Comparison of ENCODE assay signal across 8 mouse cellular contexts in the genomic region with DNA sequence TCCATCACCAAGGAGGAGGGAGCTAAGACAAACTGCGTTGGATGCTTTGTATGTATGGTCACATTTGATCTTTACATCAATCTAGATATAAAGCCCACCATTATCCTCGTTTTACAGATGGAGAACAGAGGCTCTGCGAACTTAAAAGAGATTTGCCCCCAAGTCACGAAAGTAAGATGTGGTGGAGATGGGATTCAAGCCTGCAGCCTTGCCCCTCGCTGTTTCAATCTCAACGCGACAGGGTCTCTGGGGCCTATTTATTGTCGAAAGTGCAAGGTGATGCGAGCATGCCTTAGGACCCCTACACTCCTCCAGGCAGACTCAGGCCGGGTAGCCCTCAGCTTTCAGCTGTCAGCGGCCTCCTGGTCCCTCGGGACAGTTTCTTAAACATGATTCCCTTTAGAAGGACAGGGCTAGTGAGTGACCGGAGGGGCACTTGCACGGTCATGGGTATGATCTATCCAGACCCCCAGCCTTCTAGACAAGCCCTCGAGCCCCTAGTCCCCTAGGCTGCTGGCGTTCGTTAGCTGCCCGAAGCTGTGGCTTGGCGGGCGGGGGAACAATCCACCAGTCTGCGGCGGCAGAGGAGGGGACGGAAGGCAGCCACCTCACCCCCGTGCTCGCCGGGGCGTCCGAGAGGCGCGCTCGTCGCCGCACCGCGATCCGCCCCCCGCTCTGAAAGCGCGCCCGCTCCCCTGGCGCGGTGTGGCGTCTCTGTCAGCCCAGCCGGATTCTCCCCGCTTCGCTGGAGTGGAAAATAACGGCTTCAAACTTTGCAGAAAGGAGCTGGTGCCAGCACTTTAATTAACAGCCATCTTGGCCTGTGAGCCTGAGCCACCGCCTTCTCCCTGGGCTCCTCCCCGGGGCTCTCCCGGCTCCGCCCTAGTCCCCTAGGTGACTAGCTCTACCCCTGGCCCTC. TPM values are rescaled to one million over a fixed set of nuclear protein-coding genes. Genes with fewer than 3 reads are reported as not detected.
DNase-seq lines count a peak whose midpoint lies in the region; ATAC-seq and TF ChIP-seq lines count a peak whose summit lies in the region.

No protein-coding gene starts in this region.

- peak overlapping the region; percentile 83 for H3K4me2 ChIP-seq in CH12.LX (ENCODE audit: insufficient read depth, low read depth, poor library complexity, severe bottlenecking)
- H3K4me2 ChIP-seq in heart, postnatal 0 days (ENCODE audit: low read depth, low read length): peak overlapping the region; percentile 80
- H3K4me2 ChIP-seq in kidney, postnatal 0 days (ENCODE audit: low read length): peak overlapping the region; percentile 90
- H3K4me2 ChIP-seq in midbrain, embryonic 11.5 days: peak overlapping the region; percentile 77

- WGBS in embryonic facial prominence, embryonic 10.5 days: under 1% methylated on average over 51 of the region's 51 CpGs
- WGBS in heart, postnatal 0 days: 5% methylated on average over 46 of the region's 51 CpGs
- 2% methylated on average over 51 of the region's 51 CpGs for WGBS in kidney, postnatal 0 days
- under 1% methylated on average over 51 of the region's 51 CpGs for WGBS in midbrain, embryonic 11.5 days

- no peak for TF ChIP-seq RAD21 in CH12.LX (IDR thresholded peaks at IDR 0.05; ENCODE audit: low read depth, low read length)

- no peaks in the 10 kb centered on the region for H3K36me3 ChIP-seq in CH12.LX (replicated peaks in 1 of 2; ENCODE audit: control insufficient read depth in 1 of 2, insufficient read depth in 1 of 2, low read length in 1 of 2)
- no peaks in the 10 kb centered on the region for H3K36me3 ChIP-seq in embryonic facial prominence, embryonic 10.5 days (replicated peaks)
- H3K36me3 ChIP-seq in heart, postnatal 0 days (replicated peaks; ENCODE audit: control insufficient read depth, insufficient read depth, low read length): no peaks in the 10 kb centered on the region
- H3K36me3 ChIP-seq in kidney, postnatal 0 days (ENCODE audit: insufficient read depth, low read length): no peaks in the 10 kb centered on the region
- no peaks in the 10 kb centered on the region for H3K36me3 ChIP-seq in midbrain, embryonic 11.5 days (ENCODE audit: control insufficient read depth, insufficient read depth, low read length)

- peaks cover 20% of the 10 kb centered on the region for H3K9me3 ChIP-seq in CH12.LX (replicated peaks; ENCODE audit: low read length)
- no peaks in the 10 kb centered on the region for H3K9me3 ChIP-seq in embryonic facial prominence, embryonic 10.5 days
- no peaks in the 10 kb centered on the region for H3K9me3 ChIP-seq in heart, postnatal 0 days (replicated peaks; ENCODE audit: control insufficient read depth, low read length)
- H3K9me3 ChIP-seq in kidney, postnatal 0 days (replicated peaks; ENCODE audit: low read length): no peaks in the 10 kb centered on the region
- no peaks in the 10 kb centered on the region for H3K9me3 ChIP-seq in midbrain, embryonic 11.5 days (ENCODE audit: control insufficient read depth, low read length)

- peak; percentile 31; the same call in 1 of the 2 replicates for ATAC-seq in frontal cortex, adult (ENCODE audit: low TSS enrichment)
- ATAC-seq in heart, postnatal 0 days (ENCODE audit: insufficient read depth, low read depth): 0 out of 2 replicates have a peak, but pooled peaks have one; percentile 36
- peak; percentile 47; the same call in 1 of the 2 replicates for ATAC-seq in kidney, postnatal 0 days (replicated peaks; ENCODE audit: low FRiP score, low read depth)
- no peak for ATAC-seq in midbrain, embryonic 11.5 days (ENCODE audit: low FRiP score)

- no peak for DNase-seq in frontal cortex, postnatal 25 days (ENCODE audit: low spot score in 2 of 2)
- peak; percentile 49 for DNase-seq in CH12.LX (ENCODE audit: extremely low read depth)
- peak; percentile 61 for DNase-seq in embryonic facial prominence, embryonic 10.5 days (ENCODE audit: low spot score)
- no peak for DNase-seq in heart, postnatal 0 days (ENCODE audit: low spot score)
- peak; percentile 72 for DNase-seq in kidney, postnatal 0 days (ENCODE audit: low spot score)
- DNase-seq in midbrain, embryonic 11.5 days (ENCODE audit: low spot score, missing footprints): peak; percentile 93
- DNase-seq in thymus, postnatal 25 days: peak; percentile 16

- in situ Hi-C loops in CH12.LX (cut with MboI; ENCODE audit: low pct_ligation_motif_present, low pct_unique_long_range_greater_than_20kb, low sequenced_read_pairs): no loop called here

- peak; percentile 55 for TF ChIP-seq POLR2A in CH12.LX (IDR thresholded peaks at IDR 0.05; ENCODE audit: low read depth, low read length)

- H3K4me1 ChIP-seq in CH12.LX (ENCODE audit: control insufficient read depth in 1 of 2, insufficient read depth in 2 of 2): peaks cover 2 to 8% of the 10 kb centered on the region in 2 experiments; a peak in 2 of 4 replicates
- H3K4me1 ChIP-seq in embryonic facial prominence, embryonic 10.5 days: peaks cover 54% of the 10 kb centered on the region
- H3K4me1 ChIP-seq in heart, postnatal 0 days (ENCODE audit: control insufficient read depth, insufficient read depth): peaks cover 9% of the 10 kb centered on the region
- H3K4me1 ChIP-seq in kidney, postnatal 0 days (replicated peaks; ENCODE audit: insufficient read depth, low read length): peaks cover 14% of the 10 kb centered on the region
- peaks cover 34% of the 10 kb centered on the region for H3K4me1 ChIP-seq in midbrain, embryonic 11.5 days (ENCODE audit: control insufficient read depth, insufficient read depth, low read length)

- peaks cover 81% of the 10 kb centered on the region for H3K27me3 ChIP-seq in CH12.LX (replicated peaks)
- peaks cover 100% of the 10 kb centered on the region for H3K27me3 ChIP-seq in embryonic facial prominence, embryonic 10.5 days (replicated peaks; ENCODE audit: low read depth, poor library complexity, severe bottlenecking)
- H3K27me3 ChIP-seq in heart, postnatal 0 days (ENCODE audit: control insufficient read depth, insufficient read depth, low read length): peaks cover 83% of the 10 kb centered on the region
- peaks cover 40% of the 10 kb centered on the region for H3K27me3 ChIP-seq in kidney, postnatal 0 days (ENCODE audit: insufficient read depth, low read length)
- peaks cover 61% of the 10 kb centered on the region for H3K27me3 ChIP-seq in midbrain, embryonic 11.5 days (ENCODE audit: control insufficient read depth, insufficient read depth, low read length)

- H3K27ac ChIP-seq in CH12.LX (ENCODE audit: insufficient read depth, low read depth): no peak overlapping the region
- peak overlapping the region; percentile 74 for H3K27ac ChIP-seq in embryonic facial prominence, embryonic 10.5 days (replicated peaks)
- no peak overlapping the region for H3K27ac ChIP-seq in heart, postnatal 0 days (ENCODE audit: low read depth)
- H3K27ac ChIP-seq in kidney, postnatal 0 days: no peak overlapping the region; the same call in 1 of the 2 replicates
- no peak overlapping the region; the same call in 1 of the 2 replicates for H3K27ac ChIP-seq in midbrain, embryonic 11.5 days (ENCODE audit: low read depth, low read length)

- TF ChIP-seq CTCF in CH12.LX (conservative IDR thresholded peaks at IDR 0.05 in 1 of 2, IDR thresholded peaks at IDR 0.05 in 1 of 2; ENCODE audit: low read depth in 2 of 2, low read length in 2 of 2): no peak
- no peak for TF ChIP-seq CTCF in heart, postnatal 0 days (IDR thresholded peaks at IDR 0.05; ENCODE audit: low read depth)
- no peak for TF ChIP-seq CTCF in kidney, postnatal 0 days (IDR thresholded peaks at IDR 0.05; ENCODE audit: low read depth)

- dilution Hi-C loops in CH12.LX (cut with MboI; ENCODE audit: extremely low pct_ligation_motif_present, extremely low pct_unique_long_range_greater_than_20kb, low sequenced_read_pairs): no loop called here

- peak overlapping the region; percentile 38 to 73 (median 52) for H3K4me3 ChIP-seq in CH12.LX (replicated peaks in 1 of 3; ENCODE audit: low read depth in 2 of 3, low read length in 2 of 3, poor library complexity in 1 of 3)
- H3K4me3 ChIP-seq in embryonic facial prominence, embryonic 10.5 days: peak overlapping the region; percentile 60
- H3K4me3 ChIP-seq in heart, postnatal 0 days (ENCODE audit: low read depth, low read length): peak overlapping the region; percentile 54
- H3K4me3 ChIP-seq in kidney, postnatal 0 days (replicated peaks; ENCODE audit: low read depth, low read length): peak overlapping the region; percentile 49
- H3K4me3 ChIP-seq in midbrain, embryonic 11.5 days (ENCODE audit: low read depth, low read length): peak overlapping the region; percentile 44

- no peak for TF ChIP-seq EP300 in CH12.LX (IDR thresholded peaks at IDR 0.05; ENCODE audit: low read length)
- TF ChIP-seq EP300 in heart, postnatal 0 days (IDR thresholded peaks at IDR 0.05; ENCODE audit: low read depth): no peak

- peak overlapping the region; percentile 56 for H3K9ac ChIP-seq in CH12.LX (ENCODE audit: insufficient read depth, low read depth)
- peak overlapping the region; percentile 50 for H3K9ac ChIP-seq in heart, postnatal 0 days (replicated peaks; ENCODE audit: low read depth, low read length)
- peak overlapping the region; percentile 60 for H3K9ac ChIP-seq in kidney, postnatal 0 days (ENCODE audit: low read depth, low read length)
- peak overlapping the region; percentile 66 for H3K9ac ChIP-seq in midbrain, embryonic 11.5 days (ENCODE audit: low read length)

- H3K79me2 ChIP-seq in CH12.LX (replicated peaks; ENCODE audit: control insufficient read depth, extremely low read depth, insufficient read depth, poor library complexity, severe bottlenecking): no peaks in the 10 kb centered on the region

RNA-seq across cellular contexts. Expression of gene C1ql1, which starts 1.8 kb away (rescaled TPM):
- total RNA-seq in CH12.LX (2012; rRNA removed): not detected in 2 replicates
- not detected in 2 replicates for total RNA-seq in CH12.LX (2014; rRNA removed)
- polyA plus RNA-seq in CH12.LX (2012; ENCODE audit: insufficient read length, low read depth): not detected in 2 replicates
- polyA plus RNA-seq in embryonic facial prominence, embryonic 10.5 days (2016; fragmentation: Nextera tagmentation; extraction: Ambion mirVana): 1.5 and 2.7 TPM in 2 replicates
- 1.1 TPM in 1 of 2 replicates, not detected in the other for total RNA-seq in heart, postnatal 0 days (2014; rRNA removed; ENCODE audit: low replicate concordance)
- polyA plus RNA-seq in heart, postnatal 0 days (2015; fragmentation: Nextera tagmentation; extraction: Ambion mirVana): 0.10 TPM in 1 of 2 replicates, not detected in the other
- 1.4 and 2.3 TPM in 2 replicates for polyA plus RNA-seq in kidney, postnatal 0 days (2015; fragmentation: Nextera tagmentation; extraction: Ambion mirVana)
- polyA plus RNA-seq in midbrain, embryonic 11.5 days (2014; fragmentation: Nextera tagmentation; extraction: Ambion mirVana): 15.1 and 17.4 TPM in 2 replicates

RNA-seq across cellular contexts. Expression of gene Kif18b, which starts 23.4 kb away (rescaled TPM):
- 50.1 and 54.4 TPM in 2 replicates for total RNA-seq in CH12.LX (2012; rRNA removed)
- total RNA-seq in CH12.LX (2014; rRNA removed): 30.5 and 32.6 TPM in 2 replicates
- 47.6 and 54.0 TPM in 2 replicates for polyA plus RNA-seq in CH12.LX (2012; ENCODE audit: insufficient read length, low read depth)
- polyA plus RNA-seq in embryonic facial prominence, embryonic 10.5 days (2016; fragmentation: Nextera tagmentation; extraction: Ambion mirVana): 12.1 and 13.0 TPM in 2 replicates
- 9.6 and 24.5 TPM in 2 replicates for total RNA-seq in heart, postnatal 0 days (2014; rRNA removed; ENCODE audit: low replicate concordance)
- polyA plus RNA-seq in heart, postnatal 0 days (2015; fragmentation: Nextera tagmentation; extraction: Ambion mirVana): 1.2 and 1.3 TPM in 2 replicates
- 2.6 and 3.4 TPM in 2 replicates for polyA plus RNA-seq in kidney, postnatal 0 days (2015; fragmentation: Nextera tagmentation; extraction: Ambion mirVana)
- polyA plus RNA-seq in midbrain, embryonic 11.5 days (2014; fragmentation: Nextera tagmentation; extraction: Ambion mirVana): 6.3 and 6.9 TPM in 2 replicates

RNA-seq across cellular contexts. Expression of gene Gfap, which starts 47.6 kb away (rescaled TPM):
- total RNA-seq in CH12.LX (2012; rRNA removed) (not detected in 2 replicates), CH12.LX (2014; rRNA removed) (not detected in 2 replicates)
- not detected in 2 replicates for polyA plus RNA-seq in CH12.LX (2012; ENCODE audit: insufficient read length, low read depth)
- polyA plus RNA-seq in embryonic facial prominence, embryonic 10.5 days (2016; fragmentation: Nextera tagmentation; extraction: Ambion mirVana): 0.14 and 0.16 TPM in 2 replicates
- total RNA-seq in heart, postnatal 0 days (2014; rRNA removed; ENCODE audit: low replicate concordance): 0.46 TPM in 1 of 2 replicates, not detected in the other
- 0.04 and 0.10 TPM in 2 replicates for polyA plus RNA-seq in heart, postnatal 0 days (2015; fragmentation: Nextera tagmentation; extraction: Ambion mirVana)
- 0.20 and 0.33 TPM in 2 replicates for polyA plus RNA-seq in kidney, postnatal 0 days (2015; fragmentation: Nextera tagmentation; extraction: Ambion mirVana)
- 0.11 TPM in 1 of 2 replicates, not detected in the other for polyA plus RNA-seq in midbrain, embryonic 11.5 days (2014; fragmentation: Nextera tagmentation; extraction: Ambion mirVana)

Comparison
In these comparisons a context has a peak if more than half of its experiments do, and no peak if none do; other contexts are left out.
1. DNase-seq: peak in CH12.LX (single experiment), embryonic facial prominence, embryonic 10.5 days (single experiment), kidney, postnatal 0 days (single experiment), midbrain, embryonic 11.5 days (single experiment) and thymus, postnatal 25 days (single experiment); none in frontal cortex, postnatal 25 days (0 of 2) and heart, postnatal 0 days (single experiment).
2. Peak in every context shown above with its lines, with median percentiles within 50 percentile points of each other: H3K4me2 ChIP-seq, H3K4me3 ChIP-seq and H3K9ac ChIP-seq.